Mouse (Mus musculus) midbrain, embryonic 14.5 days (tissue): Measurements from ENCODE around the gene Pdzph1. TPM values are rescaled to one million over a fixed set of nuclear protein-coding genes. Genes with fewer than 3 reads are reported as not detected.

Experiments
- ATAC-seq: fragments of 200-750 bp; cut with Nextera tagmentation; 2 replicates; pipeline ENCODE4 v1.8.0; 2017; ENCODE audit warnings: moderate number of reproducible peaks, moderate library complexity; ENCODE audit not compliant: low FRiP score, low TSS enrichment
- DNase-seq: peaks from one replicate; pipeline ENCODE4 v3.0.0-alpha.2; 2015
- H3K27ac ChIP-seq: fragments of 300-500 bp; sonication (generic); replicated peaks from 2 replicates; pipeline ENCODE4 v1.5.1; 2014; ENCODE audit warnings: mild to moderate bottlenecking, low read depth, low read length, moderate library complexity
- H3K27me3 ChIP-seq: fragments of 300-500 bp; sonication (generic); 2 replicates; pipeline ENCODE4 v1.6.1; 2014; ENCODE audit warnings: low read length, control low read depth, mixed read lengths; ENCODE audit not compliant: control insufficient read depth, insufficient read depth
- H3K36me3 ChIP-seq: fragments of 300-500 bp; sonication (generic); 2 replicates; pipeline ENCODE4 v1.6.1; 2014; ENCODE audit warnings: low read length, control low read depth; ENCODE audit not compliant: control insufficient read depth, insufficient read depth
- H3K4me1 ChIP-seq: fragments of 300-500 bp; sonication (generic); 2 replicates; pipeline ENCODE4 v1.6.1; 2014; ENCODE audit warnings: mild to moderate bottlenecking, antibody characterized with exemption, low read length, control low read depth; ENCODE audit not compliant: control insufficient read depth, insufficient read depth
- H3K4me2 ChIP-seq: fragments of 300-500 bp; sonication (generic); 2 replicates; pipeline ENCODE4 v1.6.1; 2014; ENCODE audit warnings: mild to moderate bottlenecking, low read length, moderate library complexity
- H3K4me3 ChIP-seq: fragments of 300-500 bp; sonication (generic); replicated peaks from 2 replicates; pipeline ENCODE4 v1.5.1; 2014; ENCODE audit warnings: low read depth, low read length
- H3K9ac ChIP-seq: fragments of 300-500 bp; sonication (generic); replicated peaks from 2 replicates; pipeline ENCODE4 v1.6.1; 2014; ENCODE audit warnings: mild to moderate bottlenecking, low read length, moderate library complexity
- H3K9me3 ChIP-seq: fragments of 300-500 bp; sonication (generic); 2 replicates; pipeline ENCODE4 v1.6.1; 2016; ENCODE audit warnings: low read length, control low read depth, mixed read lengths; ENCODE audit not compliant: control insufficient read depth
- WGBS: fragments of 180-500 bp; shearing (Covaris S2); extraction: QIAGEN DNeasy Blood & Tissue Kit; methylation state at CpG from one replicate; pipeline ENCODE4 v1.1.7; 2014; 5-methylcytosine and 5-hydroxymethylcytosine counted together
- polyA plus RNA-seq: library from polyadenylated mRNA; unstranded; fragments of >200 nt; fragmentation: Nextera tagmentation; extraction: Ambion mirVana; gene quantifications from 2 replicates; pipeline ENCODE4 v1.2.1, GENCODE M21; 2014

The Pdzph1 gene
- polyA plus RNA-seq = 5.0 and 9.6 TPM in 2 replicates

DNA sequence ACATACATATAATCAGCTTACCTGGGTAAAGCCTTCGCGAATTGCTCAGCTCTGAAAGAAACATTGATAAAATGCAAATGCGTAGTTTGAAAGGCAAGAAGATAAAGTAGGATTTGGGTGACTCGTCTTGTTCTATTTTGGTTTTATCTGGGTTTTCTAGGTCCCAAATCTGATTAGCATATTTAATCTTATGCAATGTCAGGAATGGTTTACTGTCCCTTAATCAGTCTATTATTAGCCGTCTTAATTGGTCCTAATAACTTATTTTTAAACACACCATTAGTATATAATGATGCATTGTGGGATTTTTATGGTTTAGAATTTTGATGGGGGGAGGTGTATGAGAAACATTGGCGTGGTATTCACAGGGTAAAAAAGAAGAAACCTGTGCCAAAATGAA, at the start of gene Pdzph1:
Gene Pdzph1 (minus strand): TSS at position 101 of the 400 bp plus-strand sequence.
- Histone ChIP-seq H3K4me3 (no peak within 1 kb of the TSS), H3K9me3 (no peaks in the 10 kb centered on the region), H3K9ac (no peak within 1 kb of the TSS), H3K27ac (no peak within 1 kb of the TSS), H3K36me3 (no peaks in the 10 kb centered on the region), H3K4me2 (no peak within 1 kb of the TSS), H3K4me1 (no peaks in the 10 kb centered on the region), H3K27me3 (no peaks in the 10 kb centered on the region)
- 69% methylated on average over 6 of the region's 6 CpGs for WGBS
- ATAC-seq (no peak), DNase-seq (no peak)

DNA sequence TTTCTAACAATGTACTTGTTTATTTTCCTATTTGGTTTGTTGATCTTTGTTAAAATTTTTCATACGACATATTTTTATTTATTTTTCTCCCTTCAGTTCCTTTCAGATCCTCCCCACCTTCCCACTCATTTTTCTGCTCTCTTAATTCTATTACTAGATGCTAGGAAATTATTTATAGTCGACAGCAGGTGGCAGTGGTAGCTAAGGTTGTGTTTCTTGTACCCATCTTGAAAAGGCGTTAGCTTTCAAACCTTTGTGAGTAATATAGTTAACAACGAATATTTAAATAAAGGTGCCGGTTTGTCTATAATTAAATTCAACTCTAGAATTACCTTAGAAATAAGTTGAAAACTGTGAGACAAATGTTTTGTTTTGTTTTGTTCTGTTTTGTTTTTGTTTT, 48.6 kb upstream of the Pdzph1 start:
- no peak overlapping the region for H3K9ac ChIP-seq
- H3K4me3 ChIP-seq = no peak overlapping the region
- WGBS = 53% methylated on average over 5 of the region's 5 CpGs
- no peak overlapping the region for H3K27ac ChIP-seq
- ATAC-seq (no peak), DNase-seq (peak; percentile 84)
- no peaks in the 10 kb centered on the region for H3K9me3 ChIP-seq
- no peaks in the 10 kb centered on the region for H3K36me3 ChIP-seq
- H3K4me2 ChIP-seq = no peak overlapping the region
- no peaks in the 10 kb centered on the region for H3K4me1 ChIP-seq
- no peaks in the 10 kb centered on the region for H3K27me3 ChIP-seq

DNA sequence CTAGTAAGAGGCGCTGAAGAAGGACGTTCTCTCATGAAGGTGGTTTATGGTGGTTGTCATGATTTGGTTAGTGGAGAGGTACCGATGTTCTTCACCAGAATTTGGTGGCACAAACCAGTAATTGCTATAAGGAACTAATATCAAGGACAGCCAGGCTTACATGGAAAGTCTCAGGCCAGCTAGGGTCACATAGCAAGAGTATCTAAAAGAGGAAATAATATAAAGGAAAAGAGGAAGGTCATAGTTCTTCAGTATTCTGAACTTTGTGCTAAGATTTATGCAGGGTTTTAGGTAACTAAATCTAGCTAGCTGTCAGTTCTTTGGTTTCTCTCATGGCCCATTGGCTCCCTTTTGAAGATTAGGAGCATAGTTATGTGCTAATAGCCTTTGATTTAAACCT, 42.3 kb upstream of the Pdzph1 start:
- DNase-seq (no peak), ATAC-seq (no peak)
- Histone ChIP-seq H3K27ac (no peak overlapping the region), H3K9me3 (no peaks in the 10 kb centered on the region), H3K27me3 (no peaks in the 10 kb centered on the region), H3K4me2 (no peak overlapping the region), H3K4me1 (no peaks in the 10 kb centered on the region), H3K9ac (no peak overlapping the region), H3K36me3 (no peaks in the 10 kb centered on the region), H3K4me3 (no peak overlapping the region)
- WGBS = 95% methylated on average over 3 of the region's 3 CpGs

- no peaks in the 10 kb centered on the region for H3K27me3 ChIP-seq
- no peak overlapping the region for H3K9ac ChIP-seq
- WGBS = 94% methylated on average over 3 of the region's 3 CpGs
- no peak overlapping the region for H3K4me3 ChIP-seq
- H3K36me3 ChIP-seq = no peaks in the 10 kb centered on the region
- no peak overlapping the region for H3K27ac ChIP-seq
- ATAC-seq (no peak), DNase-seq (no peak)
- no peaks in the 10 kb centered on the region for H3K9me3 ChIP-seq
- no peak overlapping the region for H3K4me2 ChIP-seq
- no peaks in the 10 kb centered on the region for H3K4me1 ChIP-seq
Observed at GRCm38 (mm10) chr17:59026336-59026735, 35.2 kb upstream of the Pdzph1 start.

GRCm38 (mm10) chr17:59024502-59024901, 33.3 kb upstream of the Pdzph1 start:
- H3K4me1 ChIP-seq = no peaks in the 10 kb centered on the region
- no peaks in the 10 kb centered on the region for H3K36me3 ChIP-seq
- DNase-seq (peak; percentile 48), ATAC-seq (no peak)
- no peaks in the 10 kb centered on the region for H3K9me3 ChIP-seq
- H3K4me2 ChIP-seq = no peak overlapping the region
- H3K4me3 ChIP-seq = no peak overlapping the region
- H3K9ac ChIP-seq = no peak overlapping the region
- no peaks in the 10 kb centered on the region for H3K27me3 ChIP-seq
- WGBS = 36% methylated on average over 6 of the region's 6 CpGs
- H3K27ac ChIP-seq = no peak overlapping the region

GRCm38 (mm10) chr17:59023971-59024370, 32.8 kb upstream of the Pdzph1 start:
- Histone ChIP-seq H3K9me3 (no peaks in the 10 kb centered on the region), H3K4me1 (no peaks in the 10 kb centered on the region), H3K27ac (no peak overlapping the region), H3K27me3 (no peaks in the 10 kb centered on the region), H3K36me3 (no peaks in the 10 kb centered on the region), H3K9ac (no peak overlapping the region), H3K4me3 (no peak overlapping the region), H3K4me2 (no peak overlapping the region)
- DNase-seq = peak; percentile 39
- WGBS = 27% methylated on average over 5 of the region's 5 CpGs
- ATAC-seq = no peak

GRCm38 (mm10) chr17:59018666-59019065, 27.5 kb upstream of the Pdzph1 start:
- Histone ChIP-seq H3K9ac (no peak overlapping the region), H3K9me3 (no peaks in the 10 kb centered on the region), H3K4me1 (no peaks in the 10 kb centered on the region), H3K27me3 (no peaks in the 10 kb centered on the region), H3K4me3 (no peak overlapping the region), H3K27ac (no peak overlapping the region), H3K4me2 (no peak overlapping the region), H3K36me3 (no peaks in the 10 kb centered on the region)
- no peak for ATAC-seq
- peak; percentile 30 for DNase-seq
- WGBS = 82% methylated on average over 4 of the region's 4 CpGs

GRCm38 (mm10) chr17:59013091-59013459, 21.9 kb upstream of the Pdzph1 start, which contains the start of gene Nudt12:
Nudt12 (minus strand) TSS chr17:59013372.
- Histone ChIP-seq H3K27ac (no peak within 1 kb of the TSS), H3K9ac (peak within 1 kb of the TSS; percentile 54), H3K4me2 (peak within 1 kb of the TSS; percentile 63), H3K4me1 (no peaks in the 10 kb centered on the region), H3K36me3 (no peaks in the 10 kb centered on the region), H3K27me3 (no peaks in the 10 kb centered on the region), H3K9me3 (no peaks in the 10 kb centered on the region), H3K4me3 (peak within 1 kb of the TSS; percentile 57)
- under 1% methylated on average over 22 of the region's 22 CpGs for WGBS
- peak; percentile 79 for DNase-seq
- peak; percentile 83 for ATAC-seq

DNA sequence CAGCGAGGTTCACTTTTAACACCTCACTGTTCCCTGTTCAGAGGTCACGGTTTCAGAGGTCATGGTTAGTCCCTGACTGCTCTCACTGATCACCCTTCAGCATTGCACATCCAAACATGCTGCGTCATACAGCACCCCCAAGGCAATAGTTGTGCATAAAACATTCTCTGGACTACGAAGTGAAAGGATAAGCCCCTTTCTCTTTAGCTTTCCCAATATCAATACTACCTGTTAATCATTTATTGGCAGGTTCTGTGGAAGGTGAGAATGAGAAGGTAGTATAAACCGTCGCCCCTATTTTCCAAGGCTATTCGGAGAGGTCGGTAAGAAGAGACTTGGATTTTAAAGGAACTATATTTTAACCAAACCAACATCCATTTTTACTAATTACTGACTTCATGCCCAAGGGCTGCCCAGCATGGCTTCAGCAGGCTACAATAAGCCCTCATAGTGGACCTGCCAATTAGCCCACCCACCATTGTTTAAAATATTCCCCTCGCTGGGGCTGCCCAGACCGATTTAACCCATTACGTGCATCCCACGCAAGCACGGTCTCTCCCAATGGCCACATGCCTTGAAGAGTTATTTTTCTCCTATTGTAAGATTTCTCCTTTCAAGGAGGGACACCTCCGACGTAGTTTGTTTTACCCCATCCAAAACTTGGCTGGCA, 21.4 kb upstream of the Pdzph1 start:
- peak; percentile 46 for DNase-seq
- Histone ChIP-seq H3K27ac (no peak overlapping the region), H3K9me3 (no peaks in the 10 kb centered on the region), H3K36me3 (no peaks in the 10 kb centered on the region), H3K4me1 (no peaks in the 10 kb centered on the region), H3K4me3 (peak overlapping the region; percentile 57), H3K9ac (peak overlapping the region; percentile 54), H3K4me2 (peak overlapping the region; percentile 63), H3K27me3 (no peaks in the 10 kb centered on the region)
- WGBS = 10% methylated on average over 15 of the region's 15 CpGs
- ATAC-seq = peak; percentile 75
